Mouse (Mus musculus): ENCODE data around the gene Glod4.

The Glod4 gene

GRCm38 (mm10) chr11:76146187-76147010 lies 97.1 kb downstream of the Glod4 start:
- no peak for DNase-seq (ENCODE audit: low read depth, low spot score)

- no peak for DNase-seq (ENCODE audit: low read depth, low spot score)
Observed at GRCm38 (mm10) chr11:76145169-76145568, 98.4 kb downstream of the Glod4 start.

DNA sequence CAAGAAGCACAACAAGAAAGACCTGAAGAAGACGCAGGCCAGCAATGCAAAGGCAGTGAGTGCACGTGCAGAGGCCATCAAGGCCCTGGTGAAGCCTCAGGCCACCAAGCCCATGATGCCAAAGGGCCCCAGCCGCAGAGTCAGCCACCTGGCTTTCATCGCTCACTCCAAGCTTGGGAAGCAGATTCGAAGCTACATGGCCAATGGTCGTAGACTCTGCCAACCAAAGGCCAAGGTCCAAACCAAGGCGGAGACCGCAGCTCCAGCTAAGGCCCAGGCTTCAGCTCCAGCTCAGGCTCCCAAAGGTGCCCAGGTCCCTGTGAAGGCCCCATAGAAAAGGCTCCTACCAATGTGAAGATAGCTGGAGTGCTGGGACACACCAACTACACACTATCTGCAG lies 99.1 kb downstream of the Glod4 start:
- DNase-seq (ENCODE audit: low read depth, low spot score), result no peak

DNA sequence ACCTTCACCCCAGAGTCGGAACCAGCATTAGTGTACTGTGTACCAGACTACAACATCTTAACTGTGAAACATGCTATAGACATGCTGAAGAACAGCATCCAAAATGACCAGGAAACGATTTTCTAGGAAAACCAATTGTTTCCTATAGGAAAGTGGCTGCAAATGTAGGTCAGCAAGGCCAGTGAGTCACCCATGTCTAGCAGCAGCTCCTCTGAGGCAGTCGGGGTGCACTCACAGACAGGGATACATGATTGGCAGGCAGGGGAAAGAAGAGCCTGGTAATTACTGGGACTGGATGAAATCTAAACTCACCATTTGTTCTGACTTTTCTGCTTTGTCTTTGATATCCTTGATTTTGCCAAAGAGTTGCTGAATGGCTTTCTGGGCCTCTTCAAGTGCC lies 105.5 kb downstream of the Glod4 start:
- no peak for DNase-seq (ENCODE audit: low read depth, low spot score)

DNA sequence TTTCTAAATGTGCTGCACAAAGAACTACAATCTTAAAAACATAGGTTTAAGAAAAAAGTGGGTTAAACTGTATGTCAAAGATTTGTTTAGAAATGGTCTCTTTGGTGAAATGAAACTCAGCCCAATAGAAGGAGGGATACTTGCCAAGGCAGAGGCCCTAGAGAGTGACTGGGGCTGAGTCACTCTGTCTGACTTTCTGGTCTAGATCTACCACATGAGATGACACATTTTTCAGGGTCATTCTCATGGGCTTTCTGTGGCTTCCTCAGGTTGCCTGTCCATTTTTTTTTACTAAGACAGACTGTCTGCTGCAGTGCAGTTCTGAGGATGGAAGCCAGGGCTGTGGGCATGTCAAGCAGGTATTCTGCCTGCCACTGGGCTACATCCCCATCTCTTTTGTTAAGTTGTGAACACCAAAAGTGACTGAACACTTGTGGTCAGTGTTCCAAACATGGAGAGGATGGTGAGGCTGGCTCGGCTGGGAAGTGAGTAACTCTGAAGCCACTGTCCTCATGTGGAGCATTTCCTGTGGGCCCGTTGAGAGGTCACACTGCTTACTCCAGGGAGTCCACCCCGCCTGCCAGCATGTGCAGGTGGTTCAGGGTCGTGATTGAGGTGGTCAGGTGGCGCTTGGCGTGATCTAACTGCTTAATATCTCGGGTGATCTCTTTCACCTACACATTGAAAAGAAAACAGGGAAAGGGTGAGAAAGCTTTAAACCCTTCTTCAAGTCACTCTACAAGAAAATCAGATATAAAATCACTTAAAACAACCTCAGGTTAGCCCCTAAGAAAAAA lies 107.7 kb downstream of the Glod4 start:
- DNase-seq (ENCODE audit: low read depth, low spot score), result no peak

DNA sequence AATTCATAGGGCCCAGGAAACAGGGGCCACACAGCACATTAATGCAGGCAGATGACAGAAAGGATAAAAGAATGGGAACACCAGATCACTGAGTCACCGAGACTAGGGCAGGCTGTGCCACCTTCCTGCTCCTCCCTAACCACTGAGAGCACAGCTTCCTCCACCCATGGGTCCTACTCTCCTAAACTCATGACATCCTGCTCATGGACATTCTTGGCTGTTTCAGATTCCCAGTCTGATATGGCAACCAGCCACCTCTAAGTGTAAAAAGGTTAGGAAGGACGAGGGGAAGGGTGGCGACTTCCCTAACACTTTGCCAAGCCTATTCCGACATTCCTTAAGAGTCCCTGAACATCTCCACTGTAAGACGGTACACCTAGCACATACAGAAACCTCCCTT lies 112.7 kb downstream of the Glod4 start:
- no peak for DNase-seq (ENCODE audit: low read depth, low spot score)

- DNase-seq (ENCODE audit: low read depth, low spot score), result no peak
Observed at GRCm38 (mm10) chr11:76125386-76125785, 118.1 kb downstream of the Glod4 start.

- DNase-seq (ENCODE audit: low read depth, low spot score), result no peak
Observed at GRCm38 (mm10) chr11:76123517-76123916, 120.0 kb downstream of the Glod4 start.

DNA sequence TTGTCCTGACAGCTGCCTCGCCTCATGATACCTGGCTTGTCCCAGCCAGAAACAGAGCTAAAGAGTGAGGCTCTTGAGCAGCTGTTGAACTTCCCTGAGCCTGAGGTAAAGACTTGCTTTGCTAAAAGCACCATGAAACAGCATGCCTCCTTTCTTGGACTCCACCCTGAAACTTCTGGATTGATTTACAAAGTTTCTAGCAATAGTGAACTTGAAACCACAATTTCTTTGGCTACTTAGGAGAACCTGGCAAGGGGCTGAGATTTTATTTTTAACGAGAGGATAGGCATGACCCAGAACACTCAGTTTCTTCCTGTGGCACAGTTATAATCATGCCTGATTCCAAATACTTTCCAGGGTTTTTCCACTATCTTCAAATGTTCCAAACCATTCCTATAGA lies 121.0 kb downstream of the Glod4 start:
- DNase-seq (ENCODE audit: low read depth, low spot score), result no peak

GRCm38 (mm10) chr11:76121086-76121485 lies 122.4 kb downstream of the Glod4 start:
- DNase-seq (ENCODE audit: low read depth, low spot score), result no peak

DNA sequence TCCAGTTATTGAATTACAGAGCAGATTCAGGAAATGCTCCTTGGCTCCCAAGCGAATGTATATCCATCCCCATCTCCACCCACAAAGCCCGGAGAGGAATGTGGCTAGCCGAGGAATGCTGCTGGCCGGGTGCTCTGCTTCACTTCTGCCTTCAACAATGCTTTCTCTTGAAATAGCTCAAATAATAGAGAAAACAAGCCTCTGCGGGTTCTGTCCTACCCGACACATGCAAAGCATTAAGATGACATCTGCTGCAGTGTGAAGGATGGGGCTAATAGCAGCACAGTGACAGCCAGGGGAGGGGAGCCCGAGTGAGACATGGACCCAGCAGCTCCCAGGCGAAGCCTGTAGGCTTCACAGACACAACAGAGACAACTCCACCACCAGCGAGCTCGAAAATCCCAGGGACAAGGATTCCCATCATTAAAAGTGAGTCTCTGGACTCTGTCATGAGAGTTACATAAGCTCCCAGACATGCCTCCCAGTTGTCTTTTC lies 123.1 kb downstream of the Glod4 start:
- no peak for DNase-seq (ENCODE audit: low read depth, low spot score)

DNA sequence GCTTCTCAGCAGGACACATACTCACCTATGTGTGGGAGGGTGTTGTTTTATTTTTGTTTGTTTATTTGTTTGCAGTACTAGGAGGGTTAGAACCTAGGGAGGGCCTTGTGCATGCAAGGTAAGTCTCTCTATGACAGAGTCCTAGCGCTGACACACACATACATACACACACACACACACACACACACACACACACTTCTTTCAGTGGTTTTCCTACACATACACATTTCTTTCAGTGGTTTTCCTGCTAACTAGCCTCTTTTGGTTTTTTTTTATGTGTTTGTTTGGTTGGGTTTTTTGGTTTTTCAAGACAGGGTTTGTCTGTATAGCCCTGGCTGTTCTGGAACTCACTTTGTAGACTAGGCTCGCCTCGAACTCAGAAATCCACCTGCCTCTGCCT lies 133.1 kb downstream of the Glod4 start:
- no peak for DNase-seq (ENCODE audit: low read depth, low spot score)

GRCm38 (mm10) chr11:76106551-76107496 lies 136.7 kb downstream of the Glod4 start:
- DNase-seq (ENCODE audit: low read depth, low spot score), result no peak

DNA sequence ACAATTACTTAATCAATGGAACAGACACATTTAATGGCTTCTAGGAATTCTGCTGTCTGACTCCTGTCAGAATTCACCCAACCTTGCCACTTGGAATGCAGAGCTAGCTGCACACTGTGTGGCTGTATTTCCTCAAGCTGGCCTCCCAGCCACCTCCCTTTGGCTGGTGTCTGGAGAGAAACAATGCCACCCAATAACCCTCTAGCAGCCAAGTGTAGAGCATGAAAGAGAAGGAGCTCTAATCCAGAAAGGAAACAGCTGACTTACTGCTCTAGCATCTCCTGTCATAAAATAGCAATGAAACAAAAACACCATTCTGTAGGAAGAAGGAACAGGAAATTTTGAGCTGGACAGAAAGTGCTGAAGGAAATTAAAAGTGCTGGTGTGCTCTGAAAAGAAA lies 142.4 kb downstream of the Glod4 start:
- no peak for DNase-seq (ENCODE audit: low read depth, low spot score)

GRCm38 (mm10) chr11:76099193-76099975 lies 144.1 kb downstream of the Glod4 start:
- DNase-seq (ENCODE audit: low read depth, low spot score), result no peak

DNA sequence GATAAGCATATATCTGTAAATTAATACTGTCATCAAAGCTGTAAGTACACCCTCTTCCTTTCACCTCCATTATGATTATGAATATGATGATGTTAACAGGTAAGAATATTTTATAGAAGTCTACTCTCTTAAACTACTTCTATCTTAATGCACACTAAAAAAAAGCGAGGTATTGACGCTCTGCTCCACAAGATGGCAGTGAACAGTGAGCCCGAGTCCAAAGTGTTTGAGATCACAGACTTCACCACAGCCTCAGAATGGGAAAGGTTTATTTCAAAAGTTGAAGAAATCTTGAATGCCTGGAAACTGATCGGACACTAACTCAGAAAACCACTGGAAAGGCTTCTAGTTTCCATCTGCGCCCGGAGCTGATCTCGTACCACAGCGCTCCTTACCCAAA lies 149.9 kb downstream of the Glod4 start:
- DNase-seq (ENCODE audit: low read depth, low spot score), result no peak

GRCm38 (mm10) chr11:76089776-76090175 lies 153.7 kb downstream of the Glod4 start:
- DNase-seq (ENCODE audit: low read depth, low spot score), result no peak

- no peak for DNase-seq (ENCODE audit: low read depth, low spot score)
Observed at GRCm38 (mm10) chr11:76088506-76088905, 155.0 kb downstream of the Glod4 start.

DNA sequence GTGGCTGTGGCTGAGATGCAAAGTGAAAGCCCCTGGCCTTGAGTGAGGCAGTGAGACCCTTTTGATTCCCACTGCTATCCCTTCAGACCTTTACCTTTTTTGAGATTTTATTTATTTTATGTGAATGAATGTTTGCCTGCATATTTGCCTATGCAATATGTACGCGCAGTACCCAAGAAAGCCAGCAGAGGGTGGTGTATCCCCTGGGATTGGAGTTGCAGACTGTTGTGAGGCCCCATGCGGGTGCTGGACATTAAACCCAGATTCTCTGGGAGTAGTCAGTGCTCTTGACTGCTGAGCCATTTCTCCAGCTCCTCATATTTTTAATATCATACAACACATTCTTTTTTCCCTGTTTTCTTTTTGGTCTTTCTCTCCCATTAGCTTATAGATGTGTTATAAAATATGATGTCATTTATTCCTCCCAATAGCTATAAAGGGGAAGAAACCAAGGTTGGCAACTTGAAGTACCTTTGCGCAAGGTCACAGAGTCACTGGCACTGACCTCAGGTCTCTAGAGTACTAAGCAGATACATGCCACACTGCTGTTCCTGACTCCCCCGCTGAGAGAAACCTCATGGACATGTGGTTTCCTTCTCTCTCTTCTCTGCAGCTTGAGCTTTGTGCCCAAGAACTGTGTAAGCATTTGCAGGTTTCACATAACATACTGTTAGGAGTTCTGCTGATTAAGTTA lies 157.5 kb downstream of the Glod4 start:
- peak; percentile 67 for DNase-seq (ENCODE audit: low read depth, low spot score)

DNA sequence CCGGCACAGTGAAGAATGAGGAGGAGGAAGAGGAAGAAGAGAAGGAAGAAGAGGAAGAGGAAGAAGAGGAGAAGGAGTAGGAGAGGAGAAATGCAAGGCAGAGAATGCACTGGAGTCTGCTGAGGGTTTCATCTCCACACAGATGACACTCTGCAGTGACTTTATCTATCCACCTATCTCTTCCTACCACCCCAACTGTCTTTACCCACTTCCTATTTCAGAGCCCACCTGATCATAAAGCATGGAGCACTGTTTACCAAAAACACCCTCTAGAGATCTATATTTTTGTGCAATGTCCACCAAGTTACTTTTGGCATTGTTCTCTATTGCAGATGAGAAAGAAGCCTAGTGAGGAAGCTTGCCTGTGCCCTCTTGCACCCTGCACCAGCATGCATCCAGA lies 158.6 kb downstream of the Glod4 start:
- no peak for DNase-seq (ENCODE audit: low read depth, low spot score)
